Mouse (Mus musculus): ENCODE results near the gene Unc13a.

DNA sequence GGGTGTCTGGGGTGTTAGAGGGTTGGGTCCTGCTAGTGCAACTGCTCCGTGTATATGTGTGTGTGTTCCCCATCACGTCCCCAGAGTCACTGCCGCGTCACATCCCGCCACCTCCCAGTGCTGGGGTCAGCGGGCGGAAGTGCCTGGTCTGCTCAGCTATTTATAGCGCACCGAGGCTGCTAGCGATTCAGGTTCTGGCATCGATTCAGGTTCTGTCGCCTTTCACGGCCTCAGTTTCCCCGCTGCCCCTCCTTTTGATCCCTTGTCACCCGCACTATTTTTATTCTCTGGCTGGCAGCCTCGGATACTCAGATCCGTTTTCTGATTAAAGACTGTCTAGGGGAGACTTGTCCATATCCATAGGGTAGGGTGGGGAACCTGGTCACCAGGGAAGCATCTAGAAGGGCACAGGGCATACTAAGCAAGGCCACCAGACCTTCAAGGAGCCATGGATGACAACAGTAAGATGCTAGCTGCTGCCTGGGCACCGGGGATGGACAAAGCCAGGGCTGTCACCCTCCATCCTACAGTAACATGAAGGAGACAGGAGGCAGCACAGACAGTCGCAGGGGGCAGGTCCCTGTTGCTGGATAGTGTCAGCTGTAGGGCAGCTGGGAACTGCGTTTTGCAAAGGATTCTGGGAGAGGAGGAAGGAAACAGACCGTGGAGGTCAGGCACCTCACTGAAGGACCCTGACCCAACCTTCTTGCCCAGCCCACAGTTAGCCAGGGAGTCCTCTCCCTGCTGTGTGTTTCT lies 3.2 kb downstream of the Unc13a start:
- TF ChIP-seq POLR2A (IDR thresholded peaks at IDR 0.05; ENCODE audit: borderline replicate concordance, insufficient read depth, low read length) (no peak), CTCF (IDR thresholded peaks at IDR 0.05; ENCODE audit: borderline replicate concordance, insufficient read depth, low read depth, low read length) (no peak)

All from cerebellum, adult 2 months (tissue).